Mouse (Mus musculus): ENCODE measurements around the gene Cd209b. TPM values are rescaled to one million over a fixed set of nuclear protein-coding genes. Genes with fewer than 3 reads are reported as not detected.

The Cd209b gene
- total RNA-seq (2018; cell fraction: chromatin; rRNA removed): not detected
- not detected for total RNA-seq (2018; cell fraction: cytosol; rRNA removed)
- total RNA-seq (2018; cell fraction: nucleus; rRNA removed): not detected
- not detected in 3 replicates for polyA plus RNA-seq (2018)

- no peak within 1 kb of the TSS for H3K4me3 ChIP-seq (ENCODE audit: inconsistent target)
- no peaks in the 10 kb centered on the region for H3K36me3 ChIP-seq (ENCODE audit: inconsistent target)
- 85% methylated on average over 3 of the region's 3 CpGs for WGBS (ENCODE audit: missing documents)
- no peaks in the 10 kb centered on the region for H3K79me2 ChIP-seq (ENCODE audit: inconsistent target)
- no peak within 1 kb of the TSS for H3K27ac ChIP-seq
Measured at GRCm38 (mm10) chr8:3926744-3927143, at the start of gene Cd209b. Gene Cd209b, minus strand, starts transcription at chr8:3926844.

- no peak overlapping the region for H3K4me3 ChIP-seq (ENCODE audit: inconsistent target)
- WGBS (ENCODE audit: missing documents): 17% methylated on average over 1 of the region's 1 CpGs
- no peaks in the 10 kb centered on the region for H3K36me3 ChIP-seq (ENCODE audit: inconsistent target)
- H3K27ac ChIP-seq: no peak overlapping the region
- no peaks in the 10 kb centered on the region for H3K79me2 ChIP-seq (ENCODE audit: inconsistent target)
Measured at GRCm38 (mm10) chr8:3956037-3956436, 29.4 kb upstream of the Cd209b start.

GRCm38 (mm10) chr8:3954646-3955045 lies 28.0 kb upstream of the Cd209b start, which contains the start of gene Cd209c:
Gene Cd209c, minus strand, starts transcription at chr8:3954746.
- WGBS (ENCODE audit: missing documents): 83% methylated on average over 1 of the region's 1 CpGs
- Histone ChIP-seq H3K27ac (no peak within 1 kb of the TSS), H3K36me3 (ENCODE audit: inconsistent target) (no peaks in the 10 kb centered on the region), H3K4me3 (ENCODE audit: inconsistent target) (no peak within 1 kb of the TSS), H3K79me2 (ENCODE audit: inconsistent target) (no peaks in the 10 kb centered on the region)

- WGBS (ENCODE audit: missing documents): 52% methylated on average over 3 of the region's 3 CpGs
- Histone ChIP-seq H3K36me3 (ENCODE audit: inconsistent target) (no peaks in the 10 kb centered on the region), H3K27ac (no peak overlapping the region), H3K79me2 (ENCODE audit: inconsistent target) (no peaks in the 10 kb centered on the region), H3K4me3 (ENCODE audit: inconsistent target) (no peak overlapping the region)
Measured at GRCm38 (mm10) chr8:3940023-3940422, 13.4 kb upstream of the Cd209b start.

GRCm38 (mm10) chr8:3878455-3878854 lies 48.2 kb downstream of the Cd209b start, which contains the start of gene Cd209d:
Gene Cd209d, minus strand, starts transcription at chr8:3878555.
- no peak within 1 kb of the TSS for H3K27ac ChIP-seq
- H3K79me2 ChIP-seq (ENCODE audit: inconsistent target): no peaks in the 10 kb centered on the region
- WGBS (ENCODE audit: missing documents): 79% methylated on average over 4 of the region's 4 CpGs
- H3K36me3 ChIP-seq (ENCODE audit: inconsistent target): no peaks in the 10 kb centered on the region
- no peak within 1 kb of the TSS for H3K4me3 ChIP-seq (ENCODE audit: inconsistent target)

- no peak overlapping the region for H3K4me3 ChIP-seq (ENCODE audit: inconsistent target)
- H3K27ac ChIP-seq: no peak overlapping the region
Measured at GRCm38 (mm10) chr8:3876121-3876520, 50.5 kb downstream of the Cd209b start.

More at GRCm38 (mm10) chr8:3876121-3876520, 50.5 kb downstream of the Cd209b start:
- Histone ChIP-seq H3K79me2 (ENCODE audit: inconsistent target) (no peaks in the 10 kb centered on the region), H3K36me3 (ENCODE audit: inconsistent target) (no peaks in the 10 kb centered on the region)
- 90% methylated on average over 2 of the region's 2 CpGs for WGBS (ENCODE audit: missing documents)

Other genes with a start within 250 kb of the Cd209b start
- not detected in 3 replicates for gene Fcer2a, start 232.7 kb downstream of the Cd209b start, polyA plus RNA-seq (2018)
- gene Clec4g, start 206.2 kb downstream of the Cd209b start, polyA plus RNA-seq (2018): not detected in 3 replicates
- 0.15 to 0.83 TPM in 2 of 3 replicates, not detected in the other for gene Cd209a, start 177.9 kb downstream of the Cd209b start, polyA plus RNA-seq (2018)
- not detected in 3 replicates for gene Cd209e, start 72.5 kb downstream of the Cd209b start, polyA plus RNA-seq (2018)
- not detected in 3 replicates for gene Cd209d, start 48.3 kb downstream of the Cd209b start, polyA plus RNA-seq (2018)
- gene Cd209c, start 27.9 kb upstream of the Cd209b start, polyA plus RNA-seq (2018): not detected in 3 replicates
- gene Cd209f, start 179.0 kb upstream of the Cd209b start, polyA plus RNA-seq (2018): not detected in 3 replicates
- not detected in 3 replicates for gene Cd209g, start 207.3 kb upstream of the Cd209b start, polyA plus RNA-seq (2018)
- gene Evi5l, start 239.7 kb upstream of the Cd209b start, polyA plus RNA-seq (2018): 6.2 to 7.8 TPM (median 7.6 TPM) in 3 replicates